Mouse (Mus musculus): Measurements from ENCODE around the gene Ibsp. TPM values are rescaled to one million over a fixed set of nuclear protein-coding genes. Genes with fewer than 3 reads are reported as not detected.

Ibsp gene
- total and polyA plus RNA-seq, 2 experiments from 2014 or later = not detected

DNA sequence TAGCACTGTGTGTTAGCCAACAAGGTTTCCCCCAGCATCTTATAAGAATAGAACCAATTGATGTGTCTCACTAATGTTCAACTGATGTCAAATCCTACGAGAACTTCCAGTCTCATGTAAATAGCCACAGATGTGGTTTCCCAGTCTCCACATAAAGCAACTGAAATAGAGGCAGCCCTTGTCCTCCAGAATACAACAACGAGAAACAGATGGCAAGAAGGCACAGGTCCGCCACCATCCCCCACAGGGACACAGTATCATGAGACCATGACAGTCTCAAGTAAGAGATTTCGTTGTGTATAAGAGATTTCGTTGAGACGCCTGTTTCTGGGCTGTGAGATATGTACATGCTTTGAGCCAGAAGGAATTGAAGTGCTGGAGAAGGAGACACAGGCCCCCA, 4.8 kb upstream of the Ibsp start:
- H3K9ac ChIP-seq (replicated peaks; ENCODE audit: low read depth, low read length) = no peak overlapping the region
- no peaks in the 10 kb centered on the region for H3K36me3 ChIP-seq (replicated peaks; ENCODE audit: control insufficient read depth, insufficient read depth, low read length)
- 66% methylated on average over 6 of the region's 6 CpGs for WGBS
- no peak for DNase-seq (ENCODE audit: low spot score)
- ATAC-seq (ENCODE audit: insufficient read depth, low read depth) = no peak
- no peak for TF ChIP-seq EP300 (IDR thresholded peaks at IDR 0.05; ENCODE audit: low read depth)
- TF ChIP-seq CTCF (IDR thresholded peaks at IDR 0.05; ENCODE audit: low read depth) = no peak
- no peak overlapping the region for H3K4me2 ChIP-seq (ENCODE audit: low read depth, low read length)
- H3K27me3 ChIP-seq (ENCODE audit: control insufficient read depth, insufficient read depth, low read length) = no peaks in the 10 kb centered on the region
- H3K4me3 ChIP-seq (ENCODE audit: low read depth, low read length) = no peak overlapping the region
- H3K27ac ChIP-seq (ENCODE audit: low read depth) = no peak overlapping the region
- no peaks in the 10 kb centered on the region for H3K4me1 ChIP-seq (ENCODE audit: control insufficient read depth, insufficient read depth)
- H3K9me3 ChIP-seq (replicated peaks; ENCODE audit: control insufficient read depth, low read length) = no peaks in the 10 kb centered on the region

DNA sequence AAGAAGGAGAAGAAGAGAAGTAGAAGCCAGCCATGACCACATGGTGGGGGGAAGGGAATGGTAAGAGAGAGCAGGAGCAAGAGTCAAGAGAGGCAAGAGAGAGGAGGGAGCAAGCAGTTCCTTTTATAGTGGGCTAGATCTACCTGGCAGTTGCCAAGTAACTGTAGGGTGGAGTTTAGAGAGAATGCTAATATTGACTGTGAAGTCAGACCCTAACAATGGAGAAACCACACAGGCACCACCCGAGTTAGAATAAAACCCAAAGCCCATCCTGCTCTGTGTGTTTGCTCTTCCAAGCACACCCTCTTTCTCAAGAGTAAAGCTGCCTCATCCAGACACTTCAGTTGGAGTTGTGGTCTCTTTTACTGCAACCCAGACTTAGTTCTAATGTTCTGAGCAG, 15.1 kb downstream of the Ibsp start:
- ATAC-seq (ENCODE audit: insufficient read depth, low read depth) (no peak), DNase-seq (ENCODE audit: low spot score) (no peak)
- Histone ChIP-seq H3K9me3 (replicated peaks; ENCODE audit: control insufficient read depth, low read length) (no peaks in the 10 kb centered on the region), H3K27me3 (ENCODE audit: control insufficient read depth, insufficient read depth, low read length) (no peaks in the 10 kb centered on the region), H3K4me2 (ENCODE audit: low read depth, low read length) (no peak overlapping the region), H3K27ac (ENCODE audit: low read depth) (no peak overlapping the region), H3K36me3 (replicated peaks; ENCODE audit: control insufficient read depth, insufficient read depth, low read length) (no peaks in the 10 kb centered on the region), H3K4me3 (ENCODE audit: low read depth, low read length) (no peak overlapping the region), H3K4me1 (ENCODE audit: control insufficient read depth, insufficient read depth) (no peaks in the 10 kb centered on the region), H3K9ac (replicated peaks; ENCODE audit: low read depth, low read length) (no peak overlapping the region)
- WGBS = 57% methylated on average over 1 of the region's 1 CpGs
- TF ChIP-seq EP300 (IDR thresholded peaks at IDR 0.05; ENCODE audit: low read depth) (no peak), CTCF (IDR thresholded peaks at IDR 0.05; ENCODE audit: low read depth) (no peak)

DNA sequence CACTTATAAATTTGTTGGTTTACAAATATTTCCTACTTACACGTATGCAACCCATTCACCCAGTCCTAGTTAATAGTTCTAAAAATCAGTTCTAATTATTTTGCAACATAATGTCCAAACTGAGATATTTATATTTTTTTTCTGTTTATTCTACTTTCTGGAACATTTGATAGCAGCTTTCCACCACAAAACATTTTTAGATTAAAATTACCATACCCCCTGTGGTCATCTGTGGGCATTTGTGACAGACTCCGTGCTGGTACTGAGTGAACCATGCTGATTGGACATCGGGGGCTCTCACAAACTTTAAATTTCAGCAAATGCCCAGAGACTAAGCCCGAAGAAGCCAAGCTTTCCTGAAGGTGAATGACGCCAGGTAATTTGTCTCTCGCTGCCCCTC, 26.1 kb downstream of the Ibsp start, which contains the start of gene Mepe:
Mepe (plus strand) TSS at position 301 of the 400 bp plus-strand sequence.
- no peak within 1 kb of the TSS for H3K4me2 ChIP-seq (ENCODE audit: low read depth, low read length)

DNA sequence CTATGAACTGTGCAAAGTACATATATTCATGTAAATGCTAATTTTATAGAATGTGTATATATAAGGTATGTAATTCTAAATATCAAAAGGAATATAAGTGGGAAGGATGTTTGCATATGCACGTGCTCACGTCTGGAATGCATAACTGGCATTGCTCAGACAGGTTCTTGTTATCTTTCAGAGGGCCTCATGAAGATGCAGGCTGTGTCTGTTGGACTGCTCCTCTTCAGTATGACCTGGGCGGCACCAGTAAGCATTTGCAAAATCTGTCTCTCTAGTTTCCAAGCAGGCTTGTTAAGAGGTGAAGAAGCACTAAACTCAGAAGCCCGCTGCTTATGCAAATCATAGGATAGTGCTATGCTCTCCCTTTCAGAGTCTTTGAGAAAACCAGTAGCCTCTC, 27.9 kb downstream of the Ibsp start:
- 43% methylated on average over 4 of the region's 4 CpGs for WGBS
- H3K27me3 ChIP-seq (ENCODE audit: control insufficient read depth, insufficient read depth, low read length) = no peaks in the 10 kb centered on the region
- H3K4me3 ChIP-seq (ENCODE audit: low read depth, low read length) = no peak overlapping the region
- H3K9ac ChIP-seq (replicated peaks; ENCODE audit: low read depth, low read length) = no peak overlapping the region
- H3K4me2 ChIP-seq (ENCODE audit: low read depth, low read length) = no peak overlapping the region
- H3K36me3 ChIP-seq (replicated peaks; ENCODE audit: control insufficient read depth, insufficient read depth, low read length) = no peaks in the 10 kb centered on the region
- H3K4me1 ChIP-seq (ENCODE audit: control insufficient read depth, insufficient read depth) = no peaks in the 10 kb centered on the region
- H3K27ac ChIP-seq (ENCODE audit: low read depth) = no peak overlapping the region
- no peaks in the 10 kb centered on the region for H3K9me3 ChIP-seq (replicated peaks; ENCODE audit: control insufficient read depth, low read length)
- ATAC-seq (ENCODE audit: insufficient read depth, low read depth) (no peak), DNase-seq (ENCODE audit: low spot score) (no peak)
- TF ChIP-seq CTCF (IDR thresholded peaks at IDR 0.05; ENCODE audit: low read depth) = no peak
- TF ChIP-seq EP300 (IDR thresholded peaks at IDR 0.05; ENCODE audit: low read depth) = no peak

More for the DNA sequence above, 26.1 kb downstream of the Ibsp start, which contains the start of gene Mepe:
- DNase-seq (ENCODE audit: low spot score) = no peak
- no peaks in the 10 kb centered on the region for H3K4me1 ChIP-seq (ENCODE audit: control insufficient read depth, insufficient read depth)
- WGBS = 81% methylated on average over 6 of the region's 6 CpGs
- H3K27ac ChIP-seq (ENCODE audit: low read depth) = no peak within 1 kb of the TSS
- H3K9me3 ChIP-seq (replicated peaks; ENCODE audit: control insufficient read depth, low read length) = no peaks in the 10 kb centered on the region
- no peak within 1 kb of the TSS for H3K9ac ChIP-seq (replicated peaks; ENCODE audit: low read depth, low read length)
- no peak for TF ChIP-seq EP300 (IDR thresholded peaks at IDR 0.05; ENCODE audit: low read depth)
- no peak for TF ChIP-seq CTCF (IDR thresholded peaks at IDR 0.05; ENCODE audit: low read depth)
- no peaks in the 10 kb centered on the region for H3K36me3 ChIP-seq (replicated peaks; ENCODE audit: control insufficient read depth, insufficient read depth, low read length)
- no peak for ATAC-seq (ENCODE audit: insufficient read depth, low read depth)
- no peaks in the 10 kb centered on the region for H3K27me3 ChIP-seq (ENCODE audit: control insufficient read depth, insufficient read depth, low read length)
- no peak within 1 kb of the TSS for H3K4me3 ChIP-seq (ENCODE audit: low read depth, low read length)

GRCm38 (mm10) chr5:104327389-104327788, 28.4 kb downstream of the Ibsp start:
- Histone ChIP-seq H3K4me2 (ENCODE audit: low read depth, low read length) (no peak overlapping the region), H3K9ac (replicated peaks; ENCODE audit: low read depth, low read length) (no peak overlapping the region), H3K27ac (ENCODE audit: low read depth) (no peak overlapping the region), H3K4me1 (ENCODE audit: control insufficient read depth, insufficient read depth) (no peaks in the 10 kb centered on the region), H3K27me3 (ENCODE audit: control insufficient read depth, insufficient read depth, low read length) (no peaks in the 10 kb centered on the region), H3K4me3 (ENCODE audit: low read depth, low read length) (no peak overlapping the region), H3K36me3 (replicated peaks; ENCODE audit: control insufficient read depth, insufficient read depth, low read length) (no peaks in the 10 kb centered on the region), H3K9me3 (replicated peaks; ENCODE audit: control insufficient read depth, low read length) (no peaks in the 10 kb centered on the region)
- TF ChIP-seq CTCF (IDR thresholded peaks at IDR 0.05; ENCODE audit: low read depth) = no peak
- TF ChIP-seq EP300 (IDR thresholded peaks at IDR 0.05; ENCODE audit: low read depth) = no peak
- ATAC-seq (ENCODE audit: insufficient read depth, low read depth) = no peak
- WGBS = 62% methylated on average over 8 of the region's 8 CpGs
- no peak for DNase-seq (ENCODE audit: low spot score)

- H3K9me3 ChIP-seq (replicated peaks; ENCODE audit: control insufficient read depth, low read length) = no peaks in the 10 kb centered on the region
- no peaks in the 10 kb centered on the region for H3K27me3 ChIP-seq (ENCODE audit: control insufficient read depth, insufficient read depth, low read length)
- no peak overlapping the region for H3K27ac ChIP-seq (ENCODE audit: low read depth)
- TF ChIP-seq EP300 (IDR thresholded peaks at IDR 0.05; ENCODE audit: low read depth) (no peak), CTCF (IDR thresholded peaks at IDR 0.05; ENCODE audit: low read depth) (no peak)
- no peak overlapping the region for H3K9ac ChIP-seq (replicated peaks; ENCODE audit: low read depth, low read length)
- H3K4me2 ChIP-seq (ENCODE audit: low read depth, low read length) = no peak overlapping the region
- H3K4me1 ChIP-seq (ENCODE audit: control insufficient read depth, insufficient read depth) = no peaks in the 10 kb centered on the region
- H3K4me3 ChIP-seq (ENCODE audit: low read depth, low read length) = no peak overlapping the region
- ATAC-seq (ENCODE audit: insufficient read depth, low read depth) (no peak), DNase-seq (ENCODE audit: low spot score) (no peak)
- no peaks in the 10 kb centered on the region for H3K36me3 ChIP-seq (replicated peaks; ENCODE audit: control insufficient read depth, insufficient read depth, low read length)
Measured at GRCm38 (mm10) chr5:104327876-104328275, 28.9 kb downstream of the Ibsp start.

All from heart, postnatal 0 days (tissue).